ENCODE assay signal across 9 mouse cellular contexts in the genomic region with DNA sequence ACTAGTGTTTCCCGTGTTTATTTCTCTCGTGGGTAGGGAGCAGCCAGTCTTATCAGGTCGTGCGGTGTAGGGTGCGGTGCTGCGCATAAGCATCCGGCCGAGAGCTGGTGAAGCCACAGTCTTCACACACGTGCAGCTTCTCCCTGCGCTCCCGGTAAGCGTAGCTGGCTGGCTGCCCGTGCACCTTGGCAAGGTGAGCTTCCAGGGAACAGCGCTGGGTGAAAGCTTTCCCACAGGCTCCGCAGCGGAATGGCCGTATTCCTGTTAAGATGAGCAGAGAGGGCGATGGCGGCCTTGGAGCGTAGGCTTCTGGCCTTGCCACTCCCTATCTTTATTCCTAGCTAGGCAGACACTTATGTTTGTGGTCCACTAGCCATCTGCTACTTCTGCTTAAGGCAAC. TPM values are rescaled to one million over a fixed set of nuclear protein-coding genes. Genes with fewer than 3 reads are reported as not detected.
DNase-seq lines count a peak whose midpoint lies in the region; ATAC-seq and TF ChIP-seq lines count a peak whose summit lies in the region.
"Had no signal": no experiment of that assay in that cellular context is flagged by ENCODE, and none has a peak within 500 bp of the region (broad histone marks: within the 10 kb centered on the region; RNA-seq: fewer than 3 reads in every experiment).

No protein-coding gene starts in this region.

- DNase-seq in heart, adult 2 months: no peak
- no peak for DNase-seq in ES-E14 (ENCODE audit: low read depth, low spot score)
- DNase-seq in embryonic facial prominence, embryonic 10.5 days (ENCODE audit: low spot score): no peak
- DNase-seq in kidney, postnatal 0 days (ENCODE audit: low spot score): no peak
- no peak for DNase-seq in ovary, postnatal 10 days (ENCODE audit: low spot score)
- DNase-seq in c-Kit-positive CD71-positive TER-119-positive erythroid progenitor cells, embryonic 14.5 days (ENCODE audit: low spot score): no peak

- in situ Hi-C loops in ES-E14 (cut with MboI; ENCODE audit: low sequenced_read_pairs in 2 of 2, unreplicated experiment in 2 of 2): no loop called here

- H3K9me3 ChIP-seq in heart, embryonic 12.5 days (replicated peaks): no peaks in the 10 kb centered on the region
- H3K9me3 ChIP-seq in ES-E14 (ENCODE audit: control insufficient read depth, insufficient read depth, low read depth, low read length): no peaks in the 10 kb centered on the region
- no peaks in the 10 kb centered on the region for H3K9me3 ChIP-seq in embryonic facial prominence, embryonic 10.5 days
- H3K9me3 ChIP-seq in kidney, postnatal 0 days (replicated peaks; ENCODE audit: low read length): no peaks in the 10 kb centered on the region
- H3K9me3 ChIP-seq in neural tube, embryonic 15.5 days (replicated peaks): no peaks in the 10 kb centered on the region

- peak overlapping the region; percentile 86 for H3K4me2 ChIP-seq in heart, embryonic 12.5 days
- H3K4me2 ChIP-seq in kidney, postnatal 0 days (ENCODE audit: low read length): peak overlapping the region; percentile 74; the same call in 1 of the 2 replicates
- H3K4me2 ChIP-seq in neural tube, embryonic 15.5 days: peak overlapping the region; percentile 68

- peaks cover 19% of the 10 kb centered on the region for H3K4me1 ChIP-seq in heart, embryonic 12.5 days (replicated peaks)
- no peaks in the 10 kb centered on the region for H3K4me1 ChIP-seq in heart, adult 2 months (ENCODE audit: control insufficient read depth, insufficient read depth, low read length)
- peaks cover 0 to 8% of the 10 kb centered on the region in 2 experiments; a peak in 1 of 4 replicates for H3K4me1 ChIP-seq in ES-E14 (ENCODE audit: control insufficient read depth in 2 of 2, insufficient read depth in 2 of 2, low read length in 2 of 2, poor library complexity in 1 of 2)
- H3K4me1 ChIP-seq in embryonic facial prominence, embryonic 10.5 days: peaks cover 23% of the 10 kb centered on the region
- H3K4me1 ChIP-seq in kidney, postnatal 0 days (replicated peaks; ENCODE audit: insufficient read depth, low read length): peaks cover 10% of the 10 kb centered on the region
- peaks cover 28% of the 10 kb centered on the region for H3K4me1 ChIP-seq in neural tube, embryonic 15.5 days

- H3K27me3 ChIP-seq in heart, embryonic 12.5 days (replicated peaks): no peaks in the 10 kb centered on the region
- H3K27me3 ChIP-seq in heart, adult 2 months (ENCODE audit: control insufficient read depth, insufficient read depth, low read length): no peaks in the 10 kb centered on the region
- no peaks in the 10 kb centered on the region for H3K27me3 ChIP-seq in embryonic facial prominence, embryonic 10.5 days (replicated peaks; ENCODE audit: low read depth, poor library complexity, severe bottlenecking)
- H3K27me3 ChIP-seq in kidney, postnatal 0 days (ENCODE audit: insufficient read depth, low read length): no peaks in the 10 kb centered on the region
- H3K27me3 ChIP-seq in neural tube, embryonic 15.5 days (replicated peaks): no peaks in the 10 kb centered on the region

- ATAC-seq in heart, embryonic 12.5 days (ENCODE audit: insufficient number of reproducible peaks, low FRiP score): no peak
- ATAC-seq in kidney, postnatal 0 days (replicated peaks; ENCODE audit: low FRiP score, low read depth): no peak
- ATAC-seq in neural tube, embryonic 15.5 days (ENCODE audit: low FRiP score): no peak

- peak overlapping the region; percentile 29; the same call in 1 of the 2 replicates for H3K9ac ChIP-seq in heart, embryonic 12.5 days
- no peak overlapping the region for H3K9ac ChIP-seq in heart, adult 2 months (ENCODE audit: low read depth, low read length)
- peak overlapping the region; percentile 78 for H3K9ac ChIP-seq in ES-E14 (ENCODE audit: insufficient read depth, low read depth, low read length, poor library complexity, severe bottlenecking)
- H3K9ac ChIP-seq in kidney, postnatal 0 days (ENCODE audit: low read depth, low read length): no peak overlapping the region
- H3K9ac ChIP-seq in neural tube, embryonic 15.5 days (replicated peaks): no peak overlapping the region

- peak overlapping the region; percentile 89 for H3K4me3 ChIP-seq in heart, embryonic 12.5 days
- H3K4me3 ChIP-seq in heart, adult 2 months: no peak overlapping the region
- H3K4me3 ChIP-seq in ES-E14 (ENCODE audit: insufficient read depth in 1 of 2, low read depth in 1 of 2, low read length in 2 of 2, poor library complexity in 1 of 2, severe bottlenecking in 1 of 2): peak overlapping the region; percentile 81 to 84
- peak overlapping the region; percentile 68 for H3K4me3 ChIP-seq in embryonic facial prominence, embryonic 10.5 days
- H3K4me3 ChIP-seq in kidney, postnatal 0 days (replicated peaks; ENCODE audit: low read depth, low read length): no peak overlapping the region
- H3K4me3 ChIP-seq in neural tube, embryonic 15.5 days (replicated peaks): 0 out of 2 replicates have a peak overlapping the region, but pooled peaks have one; percentile 80

- H3K27ac ChIP-seq in heart, embryonic 12.5 days (ENCODE audit: poor library complexity, severe bottlenecking): no peak overlapping the region
- H3K27ac ChIP-seq in heart, adult 2 months: no peak overlapping the region
- H3K27ac ChIP-seq in ES-E14 (ENCODE audit: insufficient read depth, low read depth, low read length, poor library complexity, severe bottlenecking): 0 out of 2 replicates have a peak overlapping the region, but pooled peaks have one; percentile 26
- peak overlapping the region; percentile 12; the same call in 1 of the 2 replicates for H3K27ac ChIP-seq in embryonic facial prominence, embryonic 10.5 days (replicated peaks)
- no peak overlapping the region for H3K27ac ChIP-seq in kidney, postnatal 0 days
- no peak overlapping the region for H3K27ac ChIP-seq in neural tube, embryonic 15.5 days (replicated peaks)

- TF ChIP-seq CTCF in heart, adult 2 months (IDR thresholded peaks at IDR 0.05): no peak
- TF ChIP-seq CTCF in kidney, postnatal 0 days (IDR thresholded peaks at IDR 0.05; ENCODE audit: low read depth): no peak

- no peaks in the 10 kb centered on the region for H3K79me2 ChIP-seq in heart, adult 2 months (replicated peaks; ENCODE audit: control insufficient read depth, insufficient read depth, low read length)

- intact Hi-C loops in heart, adult 2 months (cut with DNase I): no loop called here

- 87% methylated on average over 20 of the region's 20 CpGs for WGBS in heart, embryonic 12.5 days
- WGBS in heart, adult 2 months: 87% methylated on average over 20 of the region's 20 CpGs
- 91% methylated on average over 20 of the region's 20 CpGs for WGBS in embryonic facial prominence, embryonic 10.5 days
- WGBS in kidney, postnatal 0 days: 88% methylated on average over 20 of the region's 20 CpGs
- WGBS in neural tube, embryonic 15.5 days: 90% methylated on average over 20 of the region's 20 CpGs

- no peak for TF ChIP-seq POLR2A in heart, adult 2 months (IDR thresholded peaks at IDR 0.05; ENCODE audit: insufficient read depth, low read depth, low read length)

- no peak for TF ChIP-seq EP300 in heart, adult 2 months (IDR thresholded peaks at IDR 0.05; ENCODE audit: insufficient read depth, low read depth, low read length)

- H3K36me3 ChIP-seq in heart, embryonic 12.5 days: peaks cover 29% of the 10 kb centered on the region
- no peaks in the 10 kb centered on the region for H3K36me3 ChIP-seq in heart, adult 2 months (ENCODE audit: control insufficient read depth, insufficient read depth, low read length)
- H3K36me3 ChIP-seq in ES-E14 (ENCODE audit: control insufficient read depth, insufficient read depth, low read length, poor library complexity, severe bottlenecking): peaks cover 12% of the 10 kb centered on the region; the same call in 1 of the 2 replicates
- H3K36me3 ChIP-seq in embryonic facial prominence, embryonic 10.5 days (replicated peaks): peaks cover 39% of the 10 kb centered on the region
- 0 out of 2 replicates have a peak, but pooled peaks cover 4% of the 10 kb centered on the region for H3K36me3 ChIP-seq in kidney, postnatal 0 days (ENCODE audit: insufficient read depth, low read length)
- H3K36me3 ChIP-seq in neural tube, embryonic 15.5 days: peaks cover 24% of the 10 kb centered on the region

RNA-seq across cellular contexts. Expression of gene Tbcb, which starts 1.3 kb away (rescaled TPM):
- polyA plus RNA-seq in heart, embryonic 12.5 days (2016; fragmentation: Nextera tagmentation; extraction: Ambion mirVana): 155 and 162 TPM in 2 replicates
- total RNA-seq in heart, adult 2 months (2021): 10 to 100 TPM; 52.7 to 56.7 TPM
- polyA plus RNA-seq in heart, adult 2 months (2012; rRNA removed): 36.6 and 49.5 TPM in 2 replicates
- 158 and 173 TPM in 2 replicates for total RNA-seq in ES-E14 (2012; rRNA removed)
- 270 and 275 TPM in 2 replicates for polyA plus RNA-seq in embryonic facial prominence, embryonic 10.5 days (2016; fragmentation: Nextera tagmentation; extraction: Ambion mirVana)
- polyA plus RNA-seq in kidney, postnatal 0 days (2015; fragmentation: Nextera tagmentation; extraction: Ambion mirVana): 176 and 179 TPM in 2 replicates
- polyA plus RNA-seq in neural tube, embryonic 15.5 days (2015; fragmentation: Nextera tagmentation; extraction: Ambion mirVana): 405 and 478 TPM in 2 replicates

RNA-seq across cellular contexts. Expression of gene Polr2i, which starts 1.6 kb away (rescaled TPM):
- polyA plus RNA-seq in heart, embryonic 12.5 days (2016; fragmentation: Nextera tagmentation; extraction: Ambion mirVana): 101 and 105 TPM in 2 replicates
- 10 to 100 TPM; 52.6 to 58.6 TPM for total RNA-seq in heart, adult 2 months (2021)
- polyA plus RNA-seq in heart, adult 2 months (2012; rRNA removed): 95.1 and 106 TPM in 2 replicates
- 209 and 309 TPM in 2 replicates for total RNA-seq in ES-E14 (2012; rRNA removed)
- 174 and 177 TPM in 2 replicates for polyA plus RNA-seq in embryonic facial prominence, embryonic 10.5 days (2016; fragmentation: Nextera tagmentation; extraction: Ambion mirVana)
- polyA plus RNA-seq in kidney, postnatal 0 days (2015; fragmentation: Nextera tagmentation; extraction: Ambion mirVana): 148 and 157 TPM in 2 replicates
- polyA plus RNA-seq in neural tube, embryonic 15.5 days (2015; fragmentation: Nextera tagmentation; extraction: Ambion mirVana): 165 and 194 TPM in 2 replicates

RNA-seq across cellular contexts. Expression of gene Ovol3, which starts 2.1 kb away (rescaled TPM):
- not detected in 2 replicates for polyA plus RNA-seq in heart, embryonic 12.5 days (2016; fragmentation: Nextera tagmentation; extraction: Ambion mirVana)
- not detected for total RNA-seq in heart, adult 2 months (2021)
- not detected in 2 replicates for polyA plus RNA-seq in heart, adult 2 months (2012; rRNA removed)
- not detected in 2 replicates for total RNA-seq in ES-E14 (2012; rRNA removed)
- polyA plus RNA-seq in embryonic facial prominence, embryonic 10.5 days (2016; fragmentation: Nextera tagmentation; extraction: Ambion mirVana): not detected in 2 replicates
- polyA plus RNA-seq in kidney, postnatal 0 days (2015; fragmentation: Nextera tagmentation; extraction: Ambion mirVana): not detected in 2 replicates
- 0.26 TPM in 1 of 2 replicates, not detected in the other for polyA plus RNA-seq in neural tube, embryonic 15.5 days (2015; fragmentation: Nextera tagmentation; extraction: Ambion mirVana)
- total RNA-seq: gastrocnemius, adult 8-10 months had no signal

RNA-seq across cellular contexts. Expression of gene Capns1, which starts 34.8 kb away (rescaled TPM):
- polyA plus RNA-seq in heart, embryonic 12.5 days (2016; fragmentation: Nextera tagmentation; extraction: Ambion mirVana): 77.0 and 83.4 TPM in 2 replicates
- total RNA-seq in heart, adult 2 months (2021): 100 to 1,000 TPM; 274 to 315 TPM
- 826 and 1,000 TPM in 2 replicates for polyA plus RNA-seq in heart, adult 2 months (2012; rRNA removed)
- 160 and 164 TPM in 2 replicates for total RNA-seq in ES-E14 (2012; rRNA removed)
- 54.8 and 61.9 TPM in 2 replicates for polyA plus RNA-seq in embryonic facial prominence, embryonic 10.5 days (2016; fragmentation: Nextera tagmentation; extraction: Ambion mirVana)
- polyA plus RNA-seq in kidney, postnatal 0 days (2015; fragmentation: Nextera tagmentation; extraction: Ambion mirVana): 121 and 122 TPM in 2 replicates
- 88.7 and 88.9 TPM in 2 replicates for polyA plus RNA-seq in neural tube, embryonic 15.5 days (2015; fragmentation: Nextera tagmentation; extraction: Ambion mirVana)

RNA-seq across cellular contexts. Expression of gene Thap8, which starts 46.5 kb away (rescaled TPM):
- 0.27 and 0.32 TPM in 2 replicates for polyA plus RNA-seq in heart, embryonic 12.5 days (2016; fragmentation: Nextera tagmentation; extraction: Ambion mirVana)
- total RNA-seq in heart, adult 2 months (2021): not detected
- polyA plus RNA-seq in heart, adult 2 months (2012; rRNA removed): 0.10 TPM in 1 of 2 replicates, not detected in the other
- total RNA-seq in ES-E14 (2012; rRNA removed): 1.2 and 2.7 TPM in 2 replicates
- 0.45 and 0.90 TPM in 2 replicates for polyA plus RNA-seq in embryonic facial prominence, embryonic 10.5 days (2016; fragmentation: Nextera tagmentation; extraction: Ambion mirVana)
- 0.11 and 0.27 TPM in 2 replicates for polyA plus RNA-seq in kidney, postnatal 0 days (2015; fragmentation: Nextera tagmentation; extraction: Ambion mirVana)
- 0.86 and 0.93 TPM in 2 replicates for polyA plus RNA-seq in neural tube, embryonic 15.5 days (2015; fragmentation: Nextera tagmentation; extraction: Ambion mirVana)
- total RNA-seq: gastrocnemius, adult 8-10 months had no signal

Comparison
In these comparisons a context has a peak if more than half of its experiments do, and no peak if none do; other contexts are left out.
1. H3K4me3 ChIP-seq: peak in heart, embryonic 12.5 days (single experiment), ES-E14 (2 of 2), embryonic facial prominence, embryonic 10.5 days (single experiment) and neural tube, embryonic 15.5 days (single experiment); none in heart, adult 2 months (single experiment) and kidney, postnatal 0 days (single experiment).
2. H3K9ac ChIP-seq: peak in heart, embryonic 12.5 days (single experiment) and ES-E14 (single experiment); none in heart, adult 2 months (single experiment), kidney, postnatal 0 days (single experiment) and neural tube, embryonic 15.5 days (single experiment).
3. H3K27ac ChIP-seq: peak in ES-E14 (single experiment) and embryonic facial prominence, embryonic 10.5 days (single experiment); none in heart, embryonic 12.5 days (single experiment), heart, adult 2 months (single experiment), kidney, postnatal 0 days (single experiment) and neural tube, embryonic 15.5 days (single experiment).
4. Peak in every context shown above with its lines, with median percentiles within 50 percentile points of each other: H3K4me2 ChIP-seq.